Mouse (Mus musculus): ENCODE data around the gene Slc7a15. TPM values are rescaled to one million over a fixed set of nuclear protein-coding genes. Genes with fewer than 3 reads are reported as not detected.

The Slc7a15 gene
- polyA plus RNA-seq, 1 experiment from 2014 or later, result not detected

DNA sequence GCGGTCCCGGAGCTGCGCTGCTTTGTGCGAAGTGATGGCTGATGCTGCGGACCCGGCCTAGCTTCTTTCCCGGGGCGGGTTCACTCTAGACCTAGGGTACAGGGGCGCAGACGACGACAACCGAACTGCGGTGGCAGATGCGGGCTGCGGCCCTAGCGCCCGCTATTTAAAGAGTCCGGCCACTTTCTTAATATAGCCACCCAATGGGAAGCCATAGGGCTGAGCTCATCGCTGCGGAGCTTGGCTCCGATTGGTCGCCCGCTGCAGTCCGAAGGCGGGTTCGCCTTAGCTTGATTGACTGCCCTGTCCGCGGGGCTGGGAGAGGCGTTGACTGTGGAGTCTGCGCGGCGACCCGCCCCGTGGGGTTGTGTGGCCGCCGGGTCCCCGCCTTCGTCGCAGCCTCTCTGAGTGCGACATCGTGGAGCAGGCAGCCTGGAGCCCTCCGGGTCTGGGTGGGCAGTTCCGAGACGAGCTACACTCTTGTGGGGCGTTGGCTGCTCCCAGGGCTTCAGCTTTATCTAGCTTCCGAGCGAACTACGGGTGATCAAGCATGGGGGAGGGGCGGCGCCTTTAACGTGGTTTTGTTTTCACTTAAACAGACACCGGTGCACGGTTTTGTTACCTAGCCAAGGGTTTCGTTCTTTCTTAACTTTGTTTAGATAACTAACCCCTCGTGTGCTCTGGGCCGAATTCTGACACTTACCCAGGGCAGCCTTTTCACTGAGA is 98.8 kb downstream of the Slc7a15 start, which contains the start of gene Rhob:
Rhob (minus strand) TSS at position 139 of the 726 bp plus-strand sequence.
- Histone ChIP-seq H3K27ac (peak within 1 kb of the TSS; percentile 100), H3K36me3 (replicated peaks) (no peaks in the 10 kb centered on the region), H3K9ac (peak within 1 kb of the TSS; percentile 99), H3K4me3 (peak within 1 kb of the TSS; percentile 84), H3K4me2 (peak within 1 kb of the TSS; percentile 86), H3K4me1 (peaks cover 31% of the 10 kb centered on the region), H3K27me3 (replicated peaks) (no peaks in the 10 kb centered on the region), H3K9me3 (no peaks in the 10 kb centered on the region)
- peak; percentile 98 for ATAC-seq (replicated peaks)
- WGBS, result under 1% methylated on average over 56 of the region's 56 CpGs

DNA sequence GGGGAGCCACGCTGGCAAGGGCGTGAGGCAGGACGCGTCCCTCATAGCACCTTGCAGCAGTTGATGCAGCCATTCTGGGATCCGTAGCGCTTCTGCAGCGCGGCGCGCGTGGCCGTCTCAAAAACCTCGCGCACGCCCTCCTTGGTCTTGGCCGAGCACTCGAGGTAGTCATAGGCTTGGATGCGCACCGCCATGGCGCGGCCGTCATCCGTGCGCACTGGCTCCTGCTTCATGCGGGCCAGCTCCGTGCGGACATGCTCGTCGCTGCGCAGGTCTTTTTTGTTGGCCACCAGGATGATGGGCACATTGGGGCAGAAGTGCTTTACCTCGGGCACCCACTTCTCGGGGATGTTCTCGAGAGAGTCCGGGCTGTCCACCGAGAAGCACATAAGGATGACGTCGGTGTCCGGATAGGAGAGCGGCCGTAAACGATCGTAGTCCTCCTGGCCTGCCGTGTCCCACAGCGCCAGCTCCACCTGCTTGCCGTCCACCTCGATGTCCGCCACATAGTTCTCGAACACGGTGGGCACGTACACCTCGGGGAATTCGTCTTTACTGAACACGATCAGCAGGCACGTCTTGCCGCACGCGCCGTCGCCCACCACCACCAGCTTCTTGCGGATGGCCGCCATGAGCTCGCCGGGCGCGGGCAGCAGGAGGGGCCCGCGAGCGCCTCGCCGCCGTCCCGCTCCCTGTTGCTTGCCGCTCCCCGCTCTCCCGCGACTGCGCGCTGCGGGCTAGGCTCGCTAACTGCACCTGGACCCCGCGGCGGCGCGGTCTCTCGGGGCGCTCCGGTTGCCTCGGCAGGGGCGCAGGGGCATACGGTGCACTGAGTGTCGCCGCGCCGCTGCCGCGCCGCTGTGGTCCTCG is 99.6 kb downstream of the Slc7a15 start:
- peak overlapping the region; percentile 86 for H3K4me2 ChIP-seq
- no peaks in the 10 kb centered on the region for H3K27me3 ChIP-seq (replicated peaks)
- no peaks in the 10 kb centered on the region for H3K36me3 ChIP-seq (replicated peaks)
- WGBS, result under 1% methylated on average over 97 of the region's 99 CpGs
- peak overlapping the region; percentile 84 for H3K4me3 ChIP-seq
- peak; percentile 63 for ATAC-seq (replicated peaks)
- peak overlapping the region; percentile 99 for H3K9ac ChIP-seq
- no peaks in the 10 kb centered on the region for H3K9me3 ChIP-seq
- peaks cover 31% of the 10 kb centered on the region for H3K4me1 ChIP-seq
- H3K27ac ChIP-seq, result peak overlapping the region; percentile 100

GRCm38 (mm10) chr12:8498591-8499000 is 100.3 kb downstream of the Slc7a15 start:
- ATAC-seq (replicated peaks), result no peak; the same call in 1 of the 2 replicates
- H3K27me3 ChIP-seq (replicated peaks), result no peaks in the 10 kb centered on the region
- peak overlapping the region; percentile 84 for H3K4me3 ChIP-seq
- H3K9ac ChIP-seq, result peak overlapping the region; percentile 99
- WGBS, result under 1% methylated on average over 13 of the region's 13 CpGs
- no peaks in the 10 kb centered on the region for H3K36me3 ChIP-seq (replicated peaks)
- H3K4me2 ChIP-seq, result peak overlapping the region; percentile 86
- H3K27ac ChIP-seq, result peak overlapping the region; percentile 100
- no peaks in the 10 kb centered on the region for H3K9me3 ChIP-seq
- peaks cover 31% of the 10 kb centered on the region for H3K4me1 ChIP-seq

DNA sequence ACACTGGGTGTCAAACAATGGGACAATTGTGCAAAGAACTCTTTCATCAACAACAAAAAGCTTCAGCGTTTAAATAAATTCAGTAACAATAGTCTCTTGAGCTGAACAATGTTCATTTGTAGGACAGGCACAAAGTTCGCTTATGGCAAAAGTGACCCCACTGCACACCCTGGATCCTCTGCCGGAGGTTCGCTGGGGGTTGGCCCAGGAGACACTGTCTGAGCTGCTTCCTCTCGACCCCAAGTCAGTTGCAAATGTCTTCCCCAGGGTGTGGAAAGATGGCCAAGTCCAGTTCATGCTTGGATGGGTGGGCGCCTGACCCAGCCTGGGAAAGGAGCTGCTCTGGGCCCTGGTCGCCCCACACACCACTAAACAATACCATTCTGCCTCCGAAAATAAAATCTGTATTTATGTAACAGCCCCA is 100.7 kb downstream of the Slc7a15 start:
- Histone ChIP-seq H3K4me2 (peak overlapping the region; percentile 86), H3K9me3 (no peaks in the 10 kb centered on the region), H3K4me3 (peak overlapping the region; percentile 84), H3K36me3 (replicated peaks) (no peaks in the 10 kb centered on the region), H3K27me3 (replicated peaks) (no peaks in the 10 kb centered on the region), H3K9ac (peak overlapping the region; percentile 99), H3K4me1 (peaks cover 31% of the 10 kb centered on the region), H3K27ac (peak overlapping the region; percentile 100)
- no peak for ATAC-seq (replicated peaks)
- 2% methylated on average over 8 of the region's 8 CpGs for WGBS

DNA sequence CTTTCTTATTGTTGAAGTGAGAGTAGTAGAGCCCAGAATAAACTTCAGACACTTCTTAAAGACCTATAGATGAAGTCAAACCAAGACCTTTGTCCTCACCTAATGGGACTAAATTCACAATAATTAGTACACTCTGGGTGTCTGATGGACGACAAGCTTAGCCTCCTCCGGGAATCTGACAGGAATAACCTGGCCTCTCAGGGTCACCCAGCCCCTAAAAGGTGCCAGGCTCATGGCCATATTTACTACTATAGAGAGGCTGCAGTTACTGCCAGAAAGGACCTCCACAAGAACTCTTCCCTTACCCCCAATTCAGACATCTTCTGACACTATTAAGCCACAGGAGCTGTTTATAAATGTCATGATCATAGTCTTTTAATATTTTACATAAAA is 101.6 kb downstream of the Slc7a15 start:
- Histone ChIP-seq H3K27me3 (replicated peaks) (no peaks in the 10 kb centered on the region), H3K4me2 (peak overlapping the region; percentile 86), H3K36me3 (replicated peaks) (no peaks in the 10 kb centered on the region), H3K4me3 (peak overlapping the region; percentile 84), H3K9ac (peak overlapping the region; percentile 99; the same call in 1 of the 2 replicates), H3K9me3 (no peaks in the 10 kb centered on the region), H3K4me1 (peaks cover 31% of the 10 kb centered on the region), H3K27ac (no peak overlapping the region; the same call in 1 of the 2 replicates)
- 14% methylated on average over 2 of the region's 2 CpGs for WGBS
- no peak for ATAC-seq (replicated peaks)

GRCm38 (mm10) chr12:8496679-8497313 is 102.1 kb downstream of the Slc7a15 start:
- ATAC-seq (replicated peaks), result no peak
- Histone ChIP-seq H3K4me1 (peaks cover 31% of the 10 kb centered on the region), H3K36me3 (replicated peaks) (no peaks in the 10 kb centered on the region), H3K4me3 (peak overlapping the region; percentile 84), H3K9ac (peak overlapping the region; percentile 99; the same call in 1 of the 2 replicates), H3K4me2 (peak overlapping the region; percentile 86), H3K27ac (peak overlapping the region; percentile 43), H3K27me3 (replicated peaks) (no peaks in the 10 kb centered on the region), H3K9me3 (no peaks in the 10 kb centered on the region)
- WGBS, result 48% methylated on average over 2 of the region's 2 CpGs

DNA sequence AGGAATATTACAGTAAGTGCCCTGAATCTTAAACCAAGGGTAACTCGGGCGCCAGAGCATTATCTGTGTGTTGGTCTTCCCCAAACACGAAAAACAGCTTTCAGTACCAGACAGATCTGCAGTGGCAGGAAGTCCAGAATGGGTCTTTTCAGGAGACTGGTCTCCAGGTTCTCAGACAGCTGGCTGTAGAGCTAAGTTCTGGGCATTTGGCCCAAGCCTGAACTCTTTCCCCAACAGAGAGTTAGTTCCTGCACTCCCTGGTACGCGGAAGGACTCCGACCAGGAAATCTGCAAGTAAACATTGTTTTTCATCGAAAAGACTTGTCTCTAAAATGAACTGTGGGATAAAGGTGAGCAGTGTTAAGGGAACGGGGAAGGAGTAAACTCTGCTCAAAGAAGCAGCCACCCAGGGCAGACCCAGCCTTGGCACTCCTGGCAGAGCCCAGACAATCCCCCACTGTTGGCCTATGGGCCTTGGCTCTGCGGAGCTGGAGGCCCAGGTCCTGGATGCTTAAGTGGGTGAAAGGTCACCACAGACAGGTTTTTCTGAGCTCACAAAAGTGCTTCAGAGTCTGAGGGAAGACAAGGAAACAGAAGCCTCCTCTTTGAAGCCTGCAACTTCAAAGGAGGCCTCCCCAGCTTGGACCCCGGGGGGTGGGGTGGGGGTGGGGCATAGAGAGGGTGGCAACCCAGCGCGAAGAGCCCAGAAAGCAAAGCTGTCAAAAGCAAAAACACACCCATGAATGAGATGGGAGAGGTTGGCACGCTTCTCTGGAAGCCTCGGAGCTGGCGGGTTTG is 102.8 kb downstream of the Slc7a15 start:
- no peak for ATAC-seq (replicated peaks)
- peak overlapping the region; percentile 43 for H3K27ac ChIP-seq
- peak overlapping the region; percentile 84 for H3K4me3 ChIP-seq
- no peaks in the 10 kb centered on the region for H3K36me3 ChIP-seq (replicated peaks)
- peak overlapping the region; percentile 86 for H3K4me2 ChIP-seq
- no peaks in the 10 kb centered on the region for H3K9me3 ChIP-seq
- no peaks in the 10 kb centered on the region for H3K27me3 ChIP-seq (replicated peaks)
- peak overlapping the region; percentile 25; the same call in 1 of the 2 replicates for H3K9ac ChIP-seq
- peaks cover 26% of the 10 kb centered on the region for H3K4me1 ChIP-seq
- 28% methylated on average over 15 of the region's 15 CpGs for WGBS

DNA sequence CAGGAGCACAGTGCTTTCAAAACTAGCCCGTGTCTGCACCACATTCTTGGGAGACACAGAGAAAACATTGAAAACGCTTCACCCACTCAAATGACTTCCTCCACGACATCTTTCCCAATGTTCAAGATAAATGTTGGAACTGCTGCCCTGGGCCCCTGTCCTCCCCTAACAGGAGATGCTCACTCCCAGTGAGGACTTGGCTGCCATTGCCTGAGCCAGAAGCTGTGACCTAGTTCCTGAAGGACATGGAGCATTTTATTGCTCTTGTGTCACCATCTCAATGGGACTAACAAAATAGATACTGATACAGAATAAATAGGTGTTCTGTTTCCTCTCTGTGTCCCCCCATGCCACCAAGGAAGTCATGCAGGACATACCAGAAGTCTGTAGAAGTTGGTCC is 104.2 kb downstream of the Slc7a15 start:
- H3K27me3 ChIP-seq (replicated peaks), result no peaks in the 10 kb centered on the region
- H3K4me1 ChIP-seq, result peaks cover 18% of the 10 kb centered on the region
- ATAC-seq (replicated peaks), result no peak
- no peak overlapping the region for H3K27ac ChIP-seq
- no peak overlapping the region for H3K9ac ChIP-seq
- whole genome bisulfite sequencing, result 92% methylated on average over 3 of the region's 3 CpGs
- no peaks in the 10 kb centered on the region for H3K36me3 ChIP-seq (replicated peaks)
- H3K4me2 ChIP-seq, result no peak overlapping the region
- no peaks in the 10 kb centered on the region for H3K9me3 ChIP-seq
- no peak overlapping the region for H3K4me3 ChIP-seq

- peaks cover 25% of the 10 kb centered on the region for H3K4me1 ChIP-seq
- no peak for ATAC-seq (replicated peaks)
- no peaks in the 10 kb centered on the region for H3K9me3 ChIP-seq
- H3K27ac ChIP-seq, result no peak overlapping the region
- no peak overlapping the region for H3K4me2 ChIP-seq
- H3K9ac ChIP-seq, result no peak overlapping the region
- H3K36me3 ChIP-seq (replicated peaks), result no peaks in the 10 kb centered on the region
- no peak overlapping the region for H3K4me3 ChIP-seq
- WGBS, result 48% methylated on average over 3 of the region's 3 CpGs
- H3K27me3 ChIP-seq (replicated peaks), result no peaks in the 10 kb centered on the region
These were observed 105.5 kb downstream of the Slc7a15 start for GRCm38 (mm10) chr12:8493386-8493785.

DNA sequence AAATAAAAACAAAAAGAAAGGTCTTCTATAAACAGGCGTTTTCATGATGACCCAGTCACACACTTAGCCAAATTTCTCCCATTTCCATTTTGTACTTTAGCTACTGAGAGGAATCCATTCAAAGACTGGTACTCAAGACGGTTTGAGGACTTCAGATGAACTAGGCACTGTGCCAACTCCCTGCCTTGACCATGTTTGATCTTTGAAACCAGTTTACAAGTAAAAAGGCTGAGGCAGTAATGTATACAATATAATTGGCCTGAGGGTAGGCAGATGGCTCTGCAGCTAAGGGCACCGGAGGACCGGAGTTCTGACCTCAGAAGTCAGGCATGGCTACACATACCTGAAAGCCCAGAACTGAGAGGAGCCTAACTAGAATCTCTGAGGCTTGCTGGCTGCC is 109.8 kb downstream of the Slc7a15 start:
- Histone ChIP-seq H3K4me3 (no peak overlapping the region), H3K4me1 (peaks cover 9% of the 10 kb centered on the region), H3K36me3 (replicated peaks) (no peaks in the 10 kb centered on the region), H3K27me3 (replicated peaks) (no peaks in the 10 kb centered on the region), H3K27ac (no peak overlapping the region), H3K9me3 (no peaks in the 10 kb centered on the region), H3K9ac (no peak overlapping the region), H3K4me2 (no peak overlapping the region)
- 35% methylated on average over 4 of the region's 4 CpGs for WGBS
- ATAC-seq (replicated peaks), result no peak

GRCm38 (mm10) chr12:8488652-8488980 is 110.2 kb downstream of the Slc7a15 start:
- Histone ChIP-seq H3K4me1 (peaks cover 9% of the 10 kb centered on the region), H3K27ac (no peak overlapping the region), H3K4me3 (no peak overlapping the region), H3K9me3 (no peaks in the 10 kb centered on the region), H3K27me3 (replicated peaks) (no peaks in the 10 kb centered on the region), H3K9ac (no peak overlapping the region), H3K4me2 (no peak overlapping the region), H3K36me3 (replicated peaks) (no peaks in the 10 kb centered on the region)
- WGBS, result 88% methylated on average over 4 of the region's 4 CpGs
- no peak for ATAC-seq (replicated peaks)
